Mouse (Mus musculus): ENCODE results near the gene Tbx3.

DNA sequence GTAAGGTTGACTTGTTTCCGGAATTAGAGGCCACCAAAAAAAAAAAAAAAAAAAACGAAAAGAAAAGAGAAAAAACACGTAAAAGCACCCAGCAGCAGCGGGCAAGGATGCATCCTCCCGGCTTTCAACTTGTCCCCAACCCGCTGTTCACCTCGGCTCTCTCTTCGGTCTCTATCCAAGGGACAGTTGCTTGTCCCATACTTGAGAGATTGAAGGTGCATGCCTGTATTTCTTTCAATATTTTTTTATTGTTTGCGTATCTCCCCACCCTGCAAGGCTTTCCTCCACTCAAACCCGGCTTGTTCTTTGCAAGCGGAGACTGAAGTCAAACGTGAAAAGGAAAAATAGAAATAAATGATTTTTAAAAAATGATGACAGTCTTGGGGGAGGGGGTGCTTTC lies 7.7 kb upstream of the Tbx3 start:
- TF ChIP-seq POLR2A (IDR thresholded peaks at IDR 0.05; ENCODE audit: insufficient read depth, low read depth, low read length), result no peak
- TF ChIP-seq CTCF (IDR thresholded peaks at IDR 0.05), result no peak
- TF ChIP-seq EP300 (IDR thresholded peaks at IDR 0.05; ENCODE audit: insufficient read depth, low read depth, low read length), result no peak
